Mouse (Mus musculus) heart, postnatal 0 days (tissue): ENCODE data around the gene Lrrk1.

Experiments
- CTCF ChIP-seq: IDR thresholded peaks from 2 replicates; pipeline ENCODE4 v1.5.1; 2016; ENCODE audit warnings: antibody characterized with exemption, control low read depth, low read depth
- EP300 ChIP-seq: IDR thresholded peaks from 2 replicates; pipeline ENCODE4 v1.6.1; 2016; ENCODE audit warnings: antibody characterized with exemption, low read depth

- TF ChIP-seq CTCF (no peak), EP300 (no peak)
Measured at GRCm38 (mm10) chr7:66178101-66178500, 210.0 kb downstream of the Lrrk1 start.
